Mouse (Mus musculus) lung, embryonic 16.5 days (tissue): ENCODE data around the gene Gm21972. TPM values are rescaled to one million over a fixed set of nuclear protein-coding genes. Genes with fewer than 3 reads are reported as not detected.

Source experiments
- ATAC-seq: fragments of 200-750 bp; cut with Nextera tagmentation; 2 replicates; pipeline ENCODE4 v1.8.0; 2017; ENCODE audit warnings: low read depth, mild to moderate bottlenecking, moderate library complexity
- H3K27ac ChIP-seq: fragments of 300-500 bp; sonication (generic); 2 replicates; pipeline ENCODE4 v1.5.1; 2014; ENCODE audit warnings: mild to moderate bottlenecking, control low read depth, low read length
- H3K27me3 ChIP-seq: fragments of 300-500 bp; sonication (generic); 2 replicates; pipeline ENCODE4 v1.6.1; 2014; ENCODE audit warnings: low read depth, low read length, mixed read lengths; ENCODE audit not compliant: control insufficient read depth, insufficient read depth
- H3K36me3 ChIP-seq: fragments of 300-500 bp; sonication (generic); 2 replicates; pipeline ENCODE4 v1.6.1; 2014; ENCODE audit warnings: low read length; ENCODE audit not compliant: control insufficient read depth, insufficient read depth
- H3K4me1 ChIP-seq: fragments of 300-500 bp; sonication (generic); replicated peaks from 2 replicates; pipeline ENCODE4 v1.6.1; 2014; ENCODE audit warnings: low read length, mixed read lengths; ENCODE audit not compliant: control insufficient read depth, insufficient read depth
- H3K4me2 ChIP-seq: fragments of 300-500 bp; sonication (generic); 2 replicates; pipeline ENCODE4 v1.6.1; 2014; ENCODE audit warnings: low read depth, low read length, control low read depth
- H3K4me3 ChIP-seq: fragments of 300-500 bp; sonication (generic); 2 replicates; pipeline ENCODE4 v1.5.1; 2014; ENCODE audit warnings: mild to moderate bottlenecking, low read length, control low read depth
- H3K9ac ChIP-seq: fragments of 300-500 bp; sonication (generic); 2 replicates; pipeline ENCODE4 v1.6.1; 2014; ENCODE audit warnings: low read length, control low read depth
- H3K9me3 ChIP-seq: fragments of 300-500 bp; sonication (generic); 2 replicates; pipeline ENCODE4 v1.6.1; 2016; ENCODE audit warnings: low read length; ENCODE audit not compliant: control insufficient read depth
- WGBS: fragments of 180-500 bp; shearing (Covaris S2); extraction: QIAGEN DNeasy Blood & Tissue Kit; methylation state at CpG from one replicate; pipeline ENCODE4 v1.1.7; 2014; 5-methylcytosine and 5-hydroxymethylcytosine counted together
- polyA plus RNA-seq: library from polyadenylated mRNA; unstranded; fragments of >200 nt; fragmentation: Nextera tagmentation; extraction: Ambion mirVana; gene quantifications from 2 replicates; pipeline ENCODE4 v1.2.1, GENCODE M21; 2015

Gm21972 gene
- polyA plus RNA-seq, 1 experiment from 2014 or later = not detected

GRCm38 (mm10) chr1:86156075-86156474 is 22.6 kb downstream of the Gm21972 start:
- Histone ChIP-seq H3K4me2 (no peak overlapping the region), H3K9ac (no peak overlapping the region), H3K9me3 (no peaks in the 10 kb centered on the region), H3K27me3 (no peaks in the 10 kb centered on the region), H3K4me3 (no peak overlapping the region), H3K27ac (no peak overlapping the region), H3K4me1 (peaks cover 7% of the 10 kb centered on the region), H3K36me3 (peaks cover 2% of the 10 kb centered on the region; the same call in 1 of the 2 replicates)
- 74% methylated on average over 3 of the region's 3 CpGs for WGBS
- no peak for ATAC-seq

- ATAC-seq = no peak
- peaks cover 2% of the 10 kb centered on the region; the same call in 1 of the 2 replicates for H3K36me3 ChIP-seq
- 82% methylated on average over 6 of the region's 6 CpGs for WGBS
These were observed 23.2 kb downstream of the Gm21972 start for GRCm38 (mm10) chr1:86156595-86156994.

GRCm38 (mm10) chr1:86160059-86160458 is 26.6 kb downstream of the Gm21972 start:
- no peaks in the 10 kb centered on the region for H3K27me3 ChIP-seq
- ATAC-seq = no peak
- H3K4me2 ChIP-seq = no peak overlapping the region
- no peaks in the 10 kb centered on the region for H3K9me3 ChIP-seq
- WGBS = 87% methylated on average over 6 of the region's 6 CpGs
- no peak overlapping the region for H3K27ac ChIP-seq
- no peak overlapping the region for H3K4me3 ChIP-seq
- peaks cover 4% of the 10 kb centered on the region; the same call in 1 of the 2 replicates for H3K4me1 ChIP-seq
- H3K9ac ChIP-seq = no peak overlapping the region
- peaks cover 8% of the 10 kb centered on the region; the same call in 1 of the 2 replicates for H3K36me3 ChIP-seq

More at GRCm38 (mm10) chr1:86156595-86156994, 23.2 kb downstream of the Gm21972 start:
- H3K4me1 ChIP-seq = peaks cover 7% of the 10 kb centered on the region
- no peak overlapping the region for H3K4me3 ChIP-seq
- no peak overlapping the region for H3K27ac ChIP-seq
- no peaks in the 10 kb centered on the region for H3K9me3 ChIP-seq
- H3K27me3 ChIP-seq = no peaks in the 10 kb centered on the region
- H3K9ac ChIP-seq = no peak overlapping the region
- H3K4me2 ChIP-seq = no peak overlapping the region

GRCm38 (mm10) chr1:86160479-86160878 is 27.0 kb downstream of the Gm21972 start:
- H3K36me3 ChIP-seq = peaks cover 8% of the 10 kb centered on the region; the same call in 1 of the 2 replicates
- no peak for ATAC-seq

GRCm38 (mm10) chr1:86161061-86161460 is 27.6 kb downstream of the Gm21972 start:
- Histone ChIP-seq H3K4me1 (no peaks in the 10 kb centered on the region), H3K4me3 (no peak overlapping the region), H3K36me3 (peaks cover 8% of the 10 kb centered on the region; the same call in 1 of the 2 replicates), H3K27ac (no peak overlapping the region), H3K9me3 (no peaks in the 10 kb centered on the region), H3K9ac (no peak overlapping the region), H3K27me3 (no peaks in the 10 kb centered on the region), H3K4me2 (no peak overlapping the region)
- no peak for ATAC-seq
- WGBS = 92% methylated on average over 5 of the region's 5 CpGs

More at GRCm38 (mm10) chr1:86160479-86160878, 27.0 kb downstream of the Gm21972 start:
- Histone ChIP-seq H3K4me2 (no peak overlapping the region), H3K27me3 (no peaks in the 10 kb centered on the region), H3K4me3 (no peak overlapping the region), H3K4me1 (peaks cover 1% of the 10 kb centered on the region; the same call in 1 of the 2 replicates), H3K9ac (no peak overlapping the region), H3K27ac (no peak overlapping the region), H3K9me3 (no peaks in the 10 kb centered on the region)
- 95% methylated on average over 5 of the region's 5 CpGs for WGBS

- Histone ChIP-seq H3K4me1 (no peaks in the 10 kb centered on the region), H3K9ac (no peak overlapping the region), H3K36me3 (peaks cover 19% of the 10 kb centered on the region), H3K4me2 (no peak overlapping the region), H3K9me3 (no peaks in the 10 kb centered on the region), H3K27me3 (no peaks in the 10 kb centered on the region), H3K4me3 (no peak overlapping the region), H3K27ac (no peak overlapping the region)
- no peak for ATAC-seq
- 91% methylated on average over 5 of the region's 5 CpGs for WGBS
These were observed 41.2 kb downstream of the Gm21972 start for GRCm38 (mm10) chr1:86174602-86175001.

GRCm38 (mm10) chr1:86176066-86176465 is 42.6 kb downstream of the Gm21972 start:
- Histone ChIP-seq H3K4me3 (no peak overlapping the region), H3K27ac (no peak overlapping the region), H3K36me3 (peaks cover 15% of the 10 kb centered on the region), H3K27me3 (no peaks in the 10 kb centered on the region), H3K4me2 (no peak overlapping the region), H3K9ac (no peak overlapping the region), H3K4me1 (no peaks in the 10 kb centered on the region), H3K9me3 (no peaks in the 10 kb centered on the region)
- WGBS = 62% methylated on average over 2 of the region's 2 CpGs
- ATAC-seq = no peak

GRCm38 (mm10) chr1:86178462-86179253 is 45.2 kb downstream of the Gm21972 start:
- Histone ChIP-seq H3K27ac (no peak overlapping the region), H3K36me3 (peaks cover 10% of the 10 kb centered on the region), H3K9ac (no peak overlapping the region), H3K27me3 (no peaks in the 10 kb centered on the region), H3K4me3 (no peak overlapping the region), H3K4me2 (no peak overlapping the region), H3K9me3 (no peaks in the 10 kb centered on the region), H3K4me1 (no peaks in the 10 kb centered on the region)
- 40% methylated on average over 7 of the region's 7 CpGs for WGBS
- ATAC-seq = peak; percentile 59

GRCm38 (mm10) chr1:86182004-86182709 is 48.7 kb downstream of the Gm21972 start:
- WGBS = 45% methylated on average over 5 of the region's 5 CpGs
- H3K36me3 ChIP-seq = no peaks in the 10 kb centered on the region
- peak overlapping the region; percentile 1; the same call in 1 of the 2 replicates for H3K27ac ChIP-seq
- no peak overlapping the region for H3K9ac ChIP-seq
- H3K4me2 ChIP-seq = no peak overlapping the region
- no peaks in the 10 kb centered on the region for H3K4me1 ChIP-seq
- no peak for ATAC-seq
- H3K4me3 ChIP-seq = no peak overlapping the region
- H3K27me3 ChIP-seq = no peaks in the 10 kb centered on the region
- no peaks in the 10 kb centered on the region for H3K9me3 ChIP-seq
